Mouse (Mus musculus) neural tube, embryonic 15.5 days (tissue): ENCODE results near the gene Jkamp. TPM values are rescaled to one million over a fixed set of nuclear protein-coding genes. Genes with fewer than 3 reads are reported as not detected.
"Not testable (repeated sequence)": the region's sequence is repeated elsewhere in the genome, so short reads cannot be mapped to it uniquely, and the experiment has no call there.

Experiments used
- ATAC-seq: fragments of 200-750 bp; cut with Nextera tagmentation; 2 replicates; pipeline ENCODE4 v1.8.0; 2017; ENCODE audit warnings: mild to moderate bottlenecking, moderate TSS enrichment, moderate library complexity; ENCODE audit not compliant: low FRiP score
- H3K27ac ChIP-seq: fragments of 300-500 bp; sonication (generic); replicated peaks from 2 replicates; pipeline ENCODE4 v1.5.1; 2015; ENCODE audit warnings: mild to moderate bottlenecking, inconsistent platforms
- H3K27me3 ChIP-seq: fragments of 300-500 bp; sonication (generic); replicated peaks from 2 replicates; pipeline ENCODE4 v1.6.1; 2015; ENCODE audit warnings: inconsistent platforms
- H3K36me3 ChIP-seq: fragments of 300-500 bp; sonication (generic); 2 replicates; pipeline ENCODE4 v1.6.1; 2015; ENCODE audit warnings: inconsistent platforms
- H3K4me1 ChIP-seq: fragments of 300-500 bp; sonication (generic); 2 replicates; pipeline ENCODE4 v1.6.1; 2015; ENCODE audit warnings: inconsistent platforms
- H3K4me2 ChIP-seq: fragments of 300-500 bp; sonication (generic); 2 replicates; pipeline ENCODE4 v1.6.1; 2015; ENCODE audit warnings: inconsistent platforms, mild to moderate bottlenecking, moderate library complexity
- H3K4me3 ChIP-seq: fragments of 300-500 bp; sonication (generic); replicated peaks from 2 replicates; pipeline ENCODE4 v1.5.1; 2015; ENCODE audit warnings: mild to moderate bottlenecking, inconsistent platforms
- H3K9ac ChIP-seq: fragments of 300-500 bp; sonication (generic); replicated peaks from 2 replicates; pipeline ENCODE4 v1.6.1; 2015; ENCODE audit warnings: mild to moderate bottlenecking, inconsistent platforms
- H3K9me3 ChIP-seq: fragments of 300-500 bp; sonication (generic); replicated peaks from 2 replicates; pipeline ENCODE4 v1.6.1; 2016; ENCODE audit warnings: inconsistent platforms
- WGBS: fragments of 180-500 bp; shearing (Covaris S2); methylation state at CpG from one replicate; pipeline ENCODE4 v1.1.7; 2015; ENCODE audit warnings: mixed read lengths; 5-methylcytosine and 5-hydroxymethylcytosine counted together
- polyA plus RNA-seq: library from polyadenylated mRNA; unstranded; fragments of >200 nt; fragmentation: Nextera tagmentation; extraction: Ambion mirVana; gene quantifications from 2 replicates; pipeline ENCODE4 v1.2.1, GENCODE M21; 2015

The Jkamp gene
- polyA plus RNA-seq: 117 and 130 TPM in 2 replicates

DNA sequence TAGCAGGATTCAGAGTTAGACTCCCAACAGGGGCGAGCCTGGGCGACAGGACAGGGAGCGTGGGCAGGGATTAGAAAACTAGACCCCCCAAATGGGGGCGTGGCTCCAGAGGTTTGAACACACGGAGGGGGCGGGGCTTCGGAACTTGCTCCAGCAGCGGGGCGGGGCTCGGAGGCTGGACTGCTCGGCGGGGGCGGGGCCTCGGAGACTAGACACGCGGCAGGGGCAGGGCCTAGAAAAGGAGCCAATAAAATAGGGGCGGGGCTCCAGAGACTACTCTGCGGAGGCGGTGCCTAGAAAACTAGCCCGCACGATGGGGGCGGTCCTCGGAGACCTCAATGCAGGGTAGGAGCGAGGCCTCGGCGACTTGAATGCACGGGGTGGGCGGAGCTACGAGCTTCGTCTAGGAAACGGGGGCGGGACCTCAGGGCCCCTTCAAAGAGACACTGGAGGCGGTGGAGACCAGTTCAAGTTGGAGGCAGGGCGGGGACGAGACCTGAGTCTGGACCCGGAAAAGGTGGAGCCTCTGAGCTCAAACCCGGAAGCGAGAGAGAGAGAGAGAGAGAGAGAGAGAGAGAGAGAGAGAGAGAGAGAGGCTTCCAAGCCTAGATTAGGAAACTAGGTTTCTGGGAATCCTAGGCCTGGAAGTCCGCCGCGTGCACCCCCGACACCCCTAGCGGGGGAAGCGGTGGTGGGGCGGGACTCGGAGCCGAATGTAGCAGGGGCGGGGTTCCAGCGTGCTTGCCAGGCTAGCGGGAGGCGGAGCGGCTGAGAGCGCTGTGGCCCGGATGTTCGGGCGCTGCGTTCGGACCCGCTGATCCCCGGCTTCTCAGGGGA lies at the start of gene Jkamp, which contains the start of gene L3hypdh:
Gene Jkamp, plus strand, starts transcription at position 261 of the 837 bp plus-strand sequence.
Gene L3hypdh, minus strand, starts transcription at position 111 of the 837 bp plus-strand sequence.
- Histone ChIP-seq H3K27me3 (no peaks in the 10 kb centered on the region), H3K36me3 (peaks cover 7% of the 10 kb centered on the region), H3K4me3 (peak within 1 kb of the TSS; percentile 61), H3K4me1 (peaks cover 44% of the 10 kb centered on the region), H3K9me3 (no peaks in the 10 kb centered on the region), H3K9ac (peak within 1 kb of the TSS; percentile 68), H3K27ac (peak within 1 kb of the TSS; percentile 97), H3K4me2 (peak within 1 kb of the TSS; percentile 87)
- ATAC-seq: peak; percentile 96
- under 1% methylated on average over 59 of the region's 60 CpGs for WGBS

DNA sequence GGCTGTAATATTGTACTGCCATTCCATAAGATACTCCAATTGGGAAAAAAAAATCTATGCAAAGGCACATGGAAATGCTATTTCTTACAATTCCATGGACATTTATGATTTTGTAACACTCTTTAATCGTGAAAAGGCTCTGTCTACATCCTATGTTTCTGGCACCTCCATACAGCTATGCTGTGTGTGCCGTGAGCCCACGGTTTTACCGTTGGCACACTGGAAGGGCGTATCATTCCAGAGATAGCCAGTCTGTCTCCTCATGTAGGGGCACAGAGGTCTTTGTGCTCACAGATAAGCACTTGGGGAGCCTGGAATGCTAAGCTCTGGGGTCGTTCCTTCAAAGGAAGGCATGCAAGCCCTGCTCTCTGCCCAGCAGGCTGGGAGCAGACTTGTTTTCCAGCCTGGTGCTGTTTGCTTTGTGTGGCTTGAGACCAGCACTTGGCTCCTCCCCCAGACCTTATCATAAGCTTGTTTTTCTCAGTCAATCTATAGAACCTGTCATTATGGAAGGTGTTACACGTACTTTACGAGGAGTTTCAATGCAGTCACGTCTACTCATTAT lies 49.2 kb upstream of the Jkamp start:
- Histone ChIP-seq H3K4me2 (no peak overlapping the region), H3K36me3 (no peaks in the 10 kb centered on the region), H3K4me3 (no peak overlapping the region), H3K9ac (no peak overlapping the region), H3K27me3 (no peaks in the 10 kb centered on the region), H3K27ac (no peak overlapping the region), H3K9me3 (no peaks in the 10 kb centered on the region), H3K4me1 (no peaks in the 10 kb centered on the region)
- no peak for ATAC-seq
- 80% methylated on average over 9 of the region's 9 CpGs for WGBS

DNA sequence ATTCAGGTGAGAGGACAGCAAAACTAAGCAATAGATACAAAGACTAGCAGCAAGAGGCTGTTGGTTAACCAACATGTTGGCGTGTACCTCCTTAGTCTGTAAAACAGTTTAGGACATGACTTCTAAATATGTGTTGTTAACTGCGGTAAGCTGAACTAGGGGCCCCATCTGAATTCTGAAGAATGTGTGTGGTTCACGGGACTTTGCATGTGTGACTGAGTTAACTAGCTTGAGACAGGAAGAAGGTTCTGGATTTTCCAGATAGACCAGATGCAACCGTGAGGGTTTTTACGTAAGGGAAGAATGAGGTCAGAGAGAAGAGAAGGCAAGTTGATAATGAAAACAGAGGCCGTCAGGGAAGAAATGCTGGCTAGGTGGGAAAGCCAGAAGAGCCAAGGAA lies 48.3 kb upstream of the Jkamp start:
- H3K4me3 ChIP-seq: no peak overlapping the region
- ATAC-seq: no peak
- H3K27me3 ChIP-seq: no peaks in the 10 kb centered on the region
- no peak overlapping the region for H3K4me2 ChIP-seq
- 91% methylated on average over 6 of the region's 6 CpGs for WGBS
- no peaks in the 10 kb centered on the region for H3K4me1 ChIP-seq
- no peaks in the 10 kb centered on the region for H3K36me3 ChIP-seq
- H3K27ac ChIP-seq: no peak overlapping the region
- H3K9ac ChIP-seq: no peak overlapping the region
- H3K9me3 ChIP-seq: no peaks in the 10 kb centered on the region

DNA sequence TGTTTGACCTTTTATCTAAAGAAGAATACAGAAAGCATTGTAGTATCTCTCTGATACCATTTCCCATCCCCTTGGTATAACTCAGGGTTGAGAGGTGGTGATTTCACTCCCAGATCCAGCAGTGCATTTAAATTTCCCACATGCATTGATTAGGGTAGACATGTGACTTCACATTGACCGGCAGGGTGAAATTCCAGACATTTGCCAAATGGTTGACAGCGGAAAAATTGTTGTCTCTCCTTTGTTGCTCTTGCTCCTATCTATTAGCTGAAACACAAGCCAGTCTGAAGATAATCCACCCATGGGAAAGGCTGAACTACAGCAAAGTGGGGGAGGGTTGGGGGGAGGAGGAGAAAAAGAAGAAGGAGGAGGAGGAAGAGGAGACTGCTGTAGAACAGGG lies 46.5 kb upstream of the Jkamp start:
- no peak for ATAC-seq
- no peaks in the 10 kb centered on the region for H3K36me3 ChIP-seq
- H3K9ac ChIP-seq: no peak overlapping the region
- no peaks in the 10 kb centered on the region for H3K9me3 ChIP-seq
- no peak overlapping the region for H3K4me3 ChIP-seq
- no peak overlapping the region for H3K4me2 ChIP-seq
- 62% methylated on average over 2 of the region's 2 CpGs for WGBS
- H3K27me3 ChIP-seq: no peaks in the 10 kb centered on the region
- no peak overlapping the region for H3K27ac ChIP-seq
- H3K4me1 ChIP-seq: no peaks in the 10 kb centered on the region

DNA sequence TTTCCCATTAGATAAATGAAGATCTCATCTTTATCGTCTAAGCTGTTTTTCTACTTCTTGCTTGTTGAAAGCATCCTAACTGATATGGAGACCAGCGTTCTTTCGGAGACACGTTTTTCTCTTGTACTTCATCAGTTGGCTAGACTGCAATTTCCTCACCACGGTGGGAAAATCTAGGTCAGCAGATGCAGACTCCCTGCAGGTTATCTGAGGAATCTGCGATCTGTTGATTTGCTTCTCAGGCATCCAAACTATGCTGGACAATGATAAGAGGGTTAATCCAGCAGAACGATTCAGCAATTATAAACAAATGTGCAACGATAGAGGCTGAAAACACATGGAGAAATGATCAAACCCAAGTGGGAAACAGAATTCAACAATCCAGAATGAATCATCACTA lies 45.9 kb upstream of the Jkamp start:
- no peak for ATAC-seq
- Histone ChIP-seq H3K27me3 (no peaks in the 10 kb centered on the region), H3K9ac (no peak overlapping the region), H3K36me3 (no peaks in the 10 kb centered on the region), H3K9me3 (no peaks in the 10 kb centered on the region), H3K4me2 (no peak overlapping the region), H3K27ac (no peak overlapping the region), H3K4me1 (no peaks in the 10 kb centered on the region), H3K4me3 (no peak overlapping the region)
- WGBS: 87% methylated on average over 8 of the region's 8 CpGs

DNA sequence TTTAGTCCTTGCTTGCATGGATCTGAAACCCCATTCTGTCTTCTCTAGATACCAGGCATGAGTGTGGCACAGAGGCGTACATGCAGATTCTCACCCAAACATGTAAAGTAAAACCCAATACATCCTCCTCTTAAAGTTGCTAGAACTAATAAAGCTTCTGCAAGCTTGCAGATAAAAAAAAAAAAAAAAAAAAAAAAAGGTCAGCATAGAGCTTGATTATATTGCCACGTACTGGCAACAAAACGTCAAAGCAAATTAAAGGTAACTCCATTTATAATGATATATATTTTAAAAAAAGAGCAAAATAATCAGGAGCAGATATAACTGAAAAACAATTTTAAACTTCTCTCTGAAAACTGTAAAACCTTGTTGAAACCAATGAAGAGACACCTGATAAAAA lies 44.2 kb upstream of the Jkamp start:
- WGBS: 94% methylated on average over 3 of the region's 3 CpGs
- H3K4me3 ChIP-seq: no peak overlapping the region
- no peaks in the 10 kb centered on the region for H3K4me1 ChIP-seq
- H3K4me2 ChIP-seq: no peak overlapping the region
- no peak overlapping the region for H3K9ac ChIP-seq
- no peak overlapping the region for H3K27ac ChIP-seq
- ATAC-seq: no peak
- H3K9me3 ChIP-seq: no peaks in the 10 kb centered on the region
- no peaks in the 10 kb centered on the region for H3K36me3 ChIP-seq
- no peaks in the 10 kb centered on the region for H3K27me3 ChIP-seq

DNA sequence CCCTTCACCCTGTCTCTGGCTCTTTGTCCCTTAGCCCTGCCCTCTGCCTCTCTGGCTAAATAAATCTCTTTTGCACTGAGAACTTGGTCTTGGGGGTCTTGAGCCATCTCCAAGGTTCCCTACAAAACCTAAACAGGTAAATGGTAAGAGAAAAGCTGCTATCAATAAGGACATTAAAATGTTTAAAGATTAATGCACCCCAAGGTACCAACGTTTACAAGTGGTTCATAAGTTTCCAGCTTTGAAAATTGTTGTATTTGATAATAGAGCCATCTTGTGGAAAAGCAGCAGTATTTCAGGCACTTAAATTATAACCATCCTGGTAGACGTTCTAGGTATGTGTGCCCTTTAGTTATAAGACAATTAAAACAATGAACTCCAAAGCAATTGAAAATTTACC lies 37.9 kb upstream of the Jkamp start:
- Histone ChIP-seq H3K4me3 (no peak overlapping the region), H3K4me2 (no peak overlapping the region), H3K9me3 (no peaks in the 10 kb centered on the region), H3K4me1 (no peaks in the 10 kb centered on the region), H3K27ac (no peak overlapping the region), H3K27me3 (no peaks in the 10 kb centered on the region), H3K9ac (no peak overlapping the region), H3K36me3 (no peaks in the 10 kb centered on the region)
- 4% methylated on average over 2 of the region's 2 CpGs for WGBS
- ATAC-seq: no peak

DNA sequence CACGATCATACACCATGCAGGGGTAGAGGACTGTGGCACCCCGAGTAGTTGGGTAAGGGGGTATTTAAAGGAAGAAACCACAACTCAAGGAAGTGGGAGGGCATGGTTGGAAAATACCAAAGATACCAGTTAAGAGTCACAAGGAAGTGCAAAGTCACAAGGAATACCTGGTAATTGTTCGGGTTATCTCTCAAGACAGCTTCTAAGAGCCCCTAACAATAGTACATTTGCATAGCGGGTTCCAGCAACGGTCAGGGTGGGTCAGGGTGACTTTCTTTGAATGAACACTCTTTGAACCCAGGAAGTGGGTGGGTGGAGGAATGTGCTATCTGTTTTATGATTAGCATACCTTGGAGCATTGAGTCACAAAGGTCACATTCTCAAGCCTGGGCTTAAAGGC lies 35.2 kb upstream of the Jkamp start:
- WGBS: 87% methylated on average over 5 of the region's 5 CpGs
- not testable (repeated sequence) for H3K4me3 ChIP-seq, H3K9ac ChIP-seq, ATAC-seq, H3K27me3 ChIP-seq, H3K4me2 ChIP-seq, H3K36me3 ChIP-seq, H3K4me1 ChIP-seq, H3K27ac ChIP-seq, H3K9me3 ChIP-seq

DNA sequence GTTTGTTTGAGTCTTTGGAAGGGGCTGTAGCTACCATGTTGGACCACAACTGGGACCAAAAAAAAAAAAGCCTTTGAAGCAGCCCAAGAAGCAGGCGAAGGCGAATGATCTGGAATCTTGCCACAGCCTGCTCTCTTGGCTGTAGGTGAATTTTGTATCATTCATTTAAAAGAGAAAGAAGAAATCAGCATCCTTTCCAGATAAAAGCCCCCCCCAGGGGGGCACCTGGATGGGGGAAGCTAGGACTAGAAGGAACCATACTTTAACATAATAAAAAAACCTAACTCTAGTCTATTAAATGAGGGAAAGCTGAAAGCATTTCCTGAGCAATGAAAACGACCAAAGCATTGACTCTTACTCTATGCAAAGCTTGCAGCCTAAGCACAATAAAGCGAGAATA lies 34.6 kb upstream of the Jkamp start:
- H3K9ac ChIP-seq: no peak overlapping the region
- WGBS: 88% methylated on average over 4 of the region's 4 CpGs
- no peak overlapping the region for H3K27ac ChIP-seq
- no peaks in the 10 kb centered on the region for H3K27me3 ChIP-seq
- no peaks in the 10 kb centered on the region for H3K36me3 ChIP-seq
- H3K4me3 ChIP-seq: no peak overlapping the region
- ATAC-seq: no peak
- no peaks in the 10 kb centered on the region for H3K9me3 ChIP-seq
- no peak overlapping the region for H3K4me2 ChIP-seq
- H3K4me1 ChIP-seq: no peaks in the 10 kb centered on the region

DNA sequence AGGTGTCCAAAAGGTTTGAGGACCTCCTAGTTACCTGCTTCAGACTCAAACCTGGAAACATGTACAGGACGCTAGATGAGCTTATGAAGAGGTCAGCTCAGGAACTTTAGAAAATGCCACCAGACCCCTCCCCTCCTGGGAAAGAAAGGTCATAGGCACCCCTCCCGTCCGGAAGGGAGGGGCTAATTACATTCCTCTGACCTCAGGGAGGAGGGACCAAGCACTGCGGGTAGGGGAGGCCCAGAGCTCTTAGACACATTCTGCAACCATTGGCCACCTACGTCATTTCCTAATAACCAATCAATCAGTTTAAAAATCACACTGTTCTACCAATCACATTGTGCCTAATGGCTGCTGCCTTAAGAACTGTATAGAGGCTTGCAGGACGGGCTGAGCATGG lies 32.8 kb upstream of the Jkamp start:
- Histone ChIP-seq H3K4me1 (no peaks in the 10 kb centered on the region), H3K9ac (no peak overlapping the region), H3K9me3 (no peaks in the 10 kb centered on the region), H3K27ac (no peak overlapping the region), H3K27me3 (no peaks in the 10 kb centered on the region), H3K4me2 (no peak overlapping the region), H3K36me3 (no peaks in the 10 kb centered on the region), H3K4me3 (no peak overlapping the region)
- 84% methylated on average over 6 of the region's 6 CpGs for WGBS
- ATAC-seq: no peak

DNA sequence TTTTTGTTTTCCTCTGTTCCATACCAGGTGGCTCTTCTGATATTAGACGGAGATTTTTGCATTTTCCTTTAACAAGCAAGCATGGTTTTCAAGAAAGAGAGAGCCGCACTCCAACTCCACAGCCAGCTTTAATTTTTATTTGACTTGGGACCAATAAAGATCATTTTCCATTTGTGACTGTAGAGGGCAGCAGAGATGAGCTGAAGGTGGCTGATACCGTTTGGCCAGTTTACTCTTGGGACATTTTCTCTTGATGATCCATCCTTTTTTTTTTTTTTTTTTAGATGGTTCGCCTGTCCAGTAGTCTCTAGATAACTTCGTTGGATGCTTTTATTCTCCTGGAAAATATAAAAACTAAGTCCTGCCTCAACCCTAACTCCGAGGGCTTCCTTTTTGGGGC lies 32.1 kb upstream of the Jkamp start:
- ATAC-seq: no peak
- H3K9me3 ChIP-seq: no peaks in the 10 kb centered on the region
- no peaks in the 10 kb centered on the region for H3K27me3 ChIP-seq
- H3K9ac ChIP-seq: no peak overlapping the region
- no peak overlapping the region for H3K4me2 ChIP-seq
- WGBS: 38% methylated on average over 6 of the region's 6 CpGs
- no peaks in the 10 kb centered on the region for H3K36me3 ChIP-seq
- H3K27ac ChIP-seq: no peak overlapping the region
- H3K4me1 ChIP-seq: no peaks in the 10 kb centered on the region
- H3K4me3 ChIP-seq: no peak overlapping the region

DNA sequence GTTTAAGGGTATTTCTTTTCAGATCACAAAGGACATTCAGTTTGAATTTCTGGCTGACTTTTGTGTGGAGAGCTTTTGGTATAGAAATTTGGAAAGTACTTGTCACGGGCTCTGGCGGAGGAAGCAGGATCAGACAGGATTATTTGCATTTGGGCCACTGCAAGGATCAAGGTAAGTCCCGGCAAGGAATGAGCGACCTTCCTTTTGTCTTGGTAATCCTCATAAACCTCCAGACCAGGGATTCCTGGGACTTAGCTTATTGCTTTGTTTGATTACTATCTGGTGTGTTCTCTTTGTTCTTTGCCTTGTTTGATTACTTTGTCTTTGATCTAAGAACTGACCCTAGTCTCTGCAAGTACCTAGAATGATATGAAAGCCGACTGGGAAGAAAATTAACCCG lies 31.5 kb upstream of the Jkamp start:
- Histone ChIP-seq H3K4me3 (no peak overlapping the region), H3K36me3 (no peaks in the 10 kb centered on the region), H3K27me3 (no peaks in the 10 kb centered on the region), H3K4me2 (no peak overlapping the region), H3K27ac (no peak overlapping the region), H3K9ac (no peak overlapping the region), H3K4me1 (no peaks in the 10 kb centered on the region), H3K9me3 (no peaks in the 10 kb centered on the region)
- no peak for ATAC-seq
- WGBS: 34% methylated on average over 6 of the region's 6 CpGs
